In genomic region chr5:135709716-135710115, GRCm38 (mm10) we compare ENCODE assay signal across 28 mouse cellular contexts. TPM values are rescaled to one million over a fixed set of nuclear protein-coding genes. Genes with fewer than 3 reads are reported as not detected.
DNase-seq lines count a peak whose midpoint lies in the region; ATAC-seq and TF ChIP-seq lines count a peak whose summit lies in the region.
"Had no signal": no experiment of that assay in that cellular context is flagged by ENCODE, and none has a peak within 500 bp of the region (broad histone marks: within the 10 kb centered on the region; RNA-seq: fewer than 3 reads in every experiment).

No protein-coding gene starts in this region.

- TF ChIP-seq POLR2A in bone marrow, adult 2 months (IDR thresholded peaks at IDR 0.05; ENCODE audit: borderline replicate concordance, control insufficient read depth, low read depth, low read length) = no peak

- 64% methylated on average over 5 of the region's 5 CpGs for WGBS in bone marrow, adult 2 months

- peaks cover 15% of the 10 kb centered on the region for H3K4me1 ChIP-seq in bone marrow, adult 2 months (ENCODE audit: control insufficient read depth, insufficient read depth, low read length)
- H3K4me1 ChIP-seq in brown adipose tissue, adult 24 weeks (ENCODE audit: control insufficient read depth, insufficient read depth, insufficient read length, low read length) = peaks cover 47% of the 10 kb centered on the region
- H3K4me1 ChIP-seq: forebrain, embryonic 15.5 days had no signal

- ATAC-seq in monocyte, adult 5-6 weeks (replicated peaks; ENCODE audit: insufficient number of reproducible peaks, low FRiP score, low TSS enrichment, poor library complexity, severe bottlenecking) = no peak
- ATAC-seq: forebrain, embryonic 15.5 days; intestine, postnatal 0 days; Patski had no signal

- peak; percentile 83 for DNase-seq in heart, adult 11 months
- DNase-seq in heart, postnatal 4 days = no peak
- DNase-seq in adrenal gland, adult (ENCODE audit: inconsistent age in 2 of 2, low spot score in 1 of 2) = no peak
- DNase-seq: adrenal gland, adult 2 months; adrenal gland, postnatal 14 days; B cell, adult 2 months; cerebellum, adult 11-12 months; cerebellum, adult 8-10 months; cerebellum, postnatal 10 days; cerebellum, postnatal 36 days; embryo, embryonic 11 days; gastrocnemius, postnatal 14 days; heart, adult 2 months; heart, postnatal 14 days had no signal

- TF ChIP-seq CTCF in bone marrow, adult 2 months (IDR thresholded peaks at IDR 0.05; ENCODE audit: control insufficient read depth, insufficient read depth, low read length) = no peak

- peak overlapping the region; percentile 35 for H3K27ac ChIP-seq in bone marrow, adult 2 months (ENCODE audit: control insufficient read depth, insufficient read depth, low read depth, low read length, poor library complexity)
- H3K27ac ChIP-seq in brown adipose tissue, adult 24 weeks (replicated peaks; ENCODE audit: low read depth, low read length) = peak overlapping the region; percentile 43
- H3K27ac ChIP-seq: embryonic facial prominence, embryonic 10.5 days; embryonic facial prominence, embryonic 13.5 days; forebrain, embryonic 12.5 days; forebrain, embryonic 15.5 days; heart, adult 2 months; heart, embryonic 10.5 days; heart, embryonic 13.5 days; hindbrain, embryonic 12.5 days; hindbrain, embryonic 15.5 days had no signal

- H3K4me3 ChIP-seq in bone marrow, adult 2 months (replicated peaks; ENCODE audit: control insufficient read depth, low read depth, low read length) = no peak overlapping the region
- no peak overlapping the region for H3K4me3 ChIP-seq in brown adipose tissue, adult 24 weeks (ENCODE audit: insufficient read depth, low read depth, low read length)
- H3K4me3 ChIP-seq: embryonic facial prominence, embryonic 10.5 days; embryonic facial prominence, embryonic 13.5 days; erythroblast, embryonic 14.5 days; forebrain, embryonic 12.5 days; forebrain, embryonic 15.5 days; heart, adult 2 months; heart, embryonic 10.5 days; heart, embryonic 13.5 days; hindbrain, embryonic 12.5 days; hindbrain, embryonic 15.5 days had no signal

RNA-seq across cellular contexts. Expression of gene Tmem120a, which starts 34.5 kb away (rescaled TPM):
- 10 to 100 TPM; 14.4 to 16.7 TPM for total RNA-seq in heart, postnatal 4 days (2021)
- 19.0 and 74.1 TPM in 2 replicates for polyA plus RNA-seq in bone marrow, adult 2 months (2011; ENCODE audit: insufficient read depth, insufficient read length, low replicate concordance, missing spikeins)
- 131 and 304 TPM in 2 replicates for polyA plus RNA-seq in brown adipose tissue, adult 24 weeks (2012; ENCODE audit: insufficient read depth, insufficient read length, missing spikeins)
- total RNA-seq in monocyte, adult 5-6 weeks (2017) = 16.5 to 34.4 TPM (median 19.1 TPM) in 3 replicates

RNA-seq across cellular contexts. Expression of gene Por, which starts 39.9 kb away (rescaled TPM):
- 10 to 100 TPM; 54.0 to 55.5 TPM for total RNA-seq in heart, postnatal 4 days (2021)
- 17.6 and 28.4 TPM in 2 replicates for polyA plus RNA-seq in bone marrow, adult 2 months (2011; ENCODE audit: insufficient read depth, insufficient read length, low replicate concordance, missing spikeins)
- polyA plus RNA-seq in brown adipose tissue, adult 24 weeks (2012; ENCODE audit: insufficient read depth, insufficient read length, missing spikeins) = 138 and 156 TPM in 2 replicates
- 51.2 to 59.0 TPM (median 57.1 TPM) in 3 replicates for total RNA-seq in monocyte, adult 5-6 weeks (2017)
